Comparison of ENCODE assay signal across 13 mouse cellular contexts in the genomic region with DNA sequence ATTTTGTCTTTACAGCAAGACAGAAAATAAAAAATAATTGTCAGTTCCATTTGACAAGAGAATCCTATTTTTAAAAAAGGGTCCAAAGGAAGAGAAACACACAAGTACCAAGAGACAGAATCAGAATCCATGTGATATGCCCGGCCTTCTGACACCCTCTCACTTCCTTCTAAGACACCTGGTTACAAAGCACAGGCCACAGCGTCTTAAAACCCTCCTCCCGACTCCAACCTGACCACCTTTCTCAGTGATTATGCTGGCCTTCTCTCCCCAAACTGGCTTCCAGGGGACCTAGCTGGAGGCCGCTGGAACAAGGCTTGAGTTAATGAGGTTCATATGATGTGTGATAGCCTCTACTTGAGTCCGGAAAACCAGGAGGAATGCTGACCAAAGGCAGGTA. TPM values are rescaled to one million over a fixed set of nuclear protein-coding genes. Genes with fewer than 3 reads are reported as not detected.
DNase-seq lines count a peak whose midpoint lies in the region; ATAC-seq and TF ChIP-seq lines count a peak whose summit lies in the region.
"Had no signal": no experiment of that assay in that cellular context is flagged by ENCODE, and none has a peak within 500 bp of the region (broad histone marks: within the 10 kb centered on the region; RNA-seq: fewer than 3 reads in every experiment).

No protein-coding gene starts in this region.

- H3K9ac ChIP-seq in liver, adult 2 months (ENCODE audit: low read depth, low read length), result no peak overlapping the region
- H3K9ac ChIP-seq in liver, embryonic 12.5 days, result 0 out of 2 replicates have a peak overlapping the region, but pooled peaks have one; percentile 2

- no peak for ATAC-seq in liver, embryonic 12.5 days

- H3K4me1 ChIP-seq in liver, adult 2 months (ENCODE audit: control insufficient read depth, insufficient read depth, low read length), result peaks cover 34% of the 10 kb centered on the region
- peaks cover 14% of the 10 kb centered on the region for H3K4me1 ChIP-seq in bone marrow, adult 2 months (ENCODE audit: control insufficient read depth, insufficient read depth, low read length)
- peaks cover 69% of the 10 kb centered on the region for H3K4me1 ChIP-seq in liver, embryonic 12.5 days
- peaks cover 40% of the 10 kb centered on the region; the same call in 1 of the 2 replicates for H3K4me1 ChIP-seq in small intestine, adult 2 months (ENCODE audit: control insufficient read depth, insufficient read depth, insufficient read length, low read length)

- DNase-seq in liver, adult 2 months (ENCODE audit: extremely low read depth, low read depth, low spot score), result no peak
- DNase-seq in liver (no peak), MN1 (ENCODE audit: low spot score) (no peak)
- DNase-seq in right cerebral cortex, postnatal 4 days, result no peak
- DNase-seq in left cerebral cortex, postnatal 14 days (ENCODE audit: low spot score in 2 of 2), result no peak
- DNase-seq: adrenal gland, postnatal 25 days; cerebellum, adult 18-20 months had no signal

- peak overlapping the region; percentile 28; the same call in 1 of the 2 replicates for H3K27ac ChIP-seq in liver, adult 2 months (replicated peaks; ENCODE audit: insufficient read depth, low read depth, low read length)
- peak overlapping the region; percentile 92 for H3K27ac ChIP-seq in bone marrow, adult 2 months (ENCODE audit: control insufficient read depth, insufficient read depth, low read depth, low read length, poor library complexity)
- peak overlapping the region; percentile 79 for H3K27ac ChIP-seq in liver, embryonic 12.5 days
- peak overlapping the region; percentile 93 for H3K27ac ChIP-seq in small intestine, adult 2 months (ENCODE audit: insufficient read depth, low read depth, low read length)
- H3K27ac ChIP-seq: hindbrain, embryonic 14.5 days had no signal

- H3K79me2 ChIP-seq in liver, adult 2 months (ENCODE audit: control insufficient read depth, insufficient read depth, low read length), result peaks cover 47% of the 10 kb centered on the region

- peak overlapping the region; percentile 90 for H3K4me2 ChIP-seq in liver, embryonic 12.5 days
- H3K4me2 ChIP-seq: hindbrain, embryonic 14.5 days had no signal

- no peak for TF ChIP-seq POLR2A in liver, adult 2 months (IDR thresholded peaks at IDR 0.05; ENCODE audit: extremely low read depth, insufficient read depth, low read length)
- no peak for TF ChIP-seq POLR2A in bone marrow, adult 2 months (IDR thresholded peaks at IDR 0.05; ENCODE audit: borderline replicate concordance, control insufficient read depth, low read depth, low read length)
- TF ChIP-seq POLR2A in small intestine, adult 2 months (IDR thresholded peaks at IDR 0.05; ENCODE audit: low read depth, low read length), result no peak

- H3K27me3 ChIP-seq in liver, adult 2 months (ENCODE audit: control insufficient read depth, insufficient read depth, low read length), result no peaks in the 10 kb centered on the region
- H3K27me3 ChIP-seq in liver, embryonic 12.5 days (replicated peaks), result no peaks in the 10 kb centered on the region
- H3K27me3 ChIP-seq in small intestine, adult 2 months (ENCODE audit: control insufficient read depth, insufficient read depth, low read length), result no peaks in the 10 kb centered on the region

- TF ChIP-seq CTCF in liver, adult 2 months (IDR thresholded peaks at IDR 0.05; ENCODE audit: low read depth, low read length), result no peak
- no peak for TF ChIP-seq CTCF in bone marrow, adult 2 months (IDR thresholded peaks at IDR 0.05; ENCODE audit: control insufficient read depth, insufficient read depth, low read length)
- no peak for TF ChIP-seq CTCF in small intestine, adult 2 months (IDR thresholded peaks at IDR 0.05; ENCODE audit: extremely low read depth, insufficient read length, insufficient replicate concordance, low read depth, low read length)

- intact Hi-C loops in left cerebral cortex, postnatal 14 days (cut with DNase I), result no loop called here

- no peaks in the 10 kb centered on the region for H3K9me3 ChIP-seq in liver, embryonic 12.5 days (replicated peaks)

- H3K4me3 ChIP-seq in liver, adult 2 months (ENCODE audit: insufficient read depth, low read depth, low read length), result no peak overlapping the region
- peak overlapping the region; percentile 21 for H3K4me3 ChIP-seq in bone marrow, adult 2 months (replicated peaks; ENCODE audit: control insufficient read depth, low read depth, low read length)
- no peak overlapping the region for H3K4me3 ChIP-seq in liver, embryonic 12.5 days
- 0 out of 2 replicates have a peak overlapping the region, but pooled peaks have one; percentile 14 for H3K4me3 ChIP-seq in small intestine, adult 2 months (ENCODE audit: low read depth, low read length)

- WGBS in liver, adult 2 months, result 79% methylated on average over 5 of the region's 5 CpGs
- 6% methylated on average over 5 of the region's 5 CpGs for WGBS in bone marrow, adult 2 months
- 36% methylated on average over 5 of the region's 5 CpGs for WGBS in liver, embryonic 12.5 days (ENCODE audit: insufficient replicate concordance)
- 45% methylated on average over 5 of the region's 5 CpGs for WGBS in small intestine, adult 2 months

- no peaks in the 10 kb centered on the region for H3K36me3 ChIP-seq in liver, adult 2 months (ENCODE audit: control insufficient read depth, insufficient read depth, low read length)
- H3K36me3 ChIP-seq in liver, embryonic 12.5 days, result peaks cover 40% of the 10 kb centered on the region
- H3K36me3 ChIP-seq in small intestine, adult 2 months (ENCODE audit: control insufficient read depth, insufficient read depth, low read length), result peaks cover 14% of the 10 kb centered on the region

RNA-seq across cellular contexts. Expression of a gene that starts 5.5 kb away (rescaled TPM):
- 47.6 and 54.2 TPM in 2 replicates for total RNA-seq in liver, adult 2 months (2014; rRNA removed)
- polyA plus RNA-seq in liver, adult 2 months (2012; rRNA removed), result 77.5 and 79.2 TPM in 2 replicates
- 53.3 and 89.0 TPM in 2 replicates for polyA plus RNA-seq in bone marrow, adult 2 months (2011; ENCODE audit: insufficient read depth, insufficient read length, low replicate concordance, missing spikeins)
- polyA plus RNA-seq in liver, embryonic 12.5 days (2016; fragmentation: Nextera tagmentation; extraction: Ambion mirVana), result 12.0 and 12.7 TPM in 2 replicates
- 69.9 and 142 TPM in 2 replicates for polyA plus RNA-seq in small intestine, adult 2 months (2012; rRNA removed)
- total RNA-seq in left cerebral cortex, postnatal 14 days (2021), result 100 to 1,000 TPM; 132 to 135 TPM

RNA-seq across cellular contexts. Expression of a gene that starts 22.1 kb away (rescaled TPM):
- total RNA-seq in liver, adult 2 months (2014; rRNA removed), result 39.5 and 55.7 TPM in 2 replicates
- 404 and 475 TPM in 2 replicates for polyA plus RNA-seq in liver, adult 2 months (2012; rRNA removed)
- polyA plus RNA-seq in bone marrow, adult 2 months (2011; ENCODE audit: insufficient read depth, insufficient read length, low replicate concordance, missing spikeins), result 36.2 and 42.5 TPM in 2 replicates
- 25.7 and 26.1 TPM in 2 replicates for polyA plus RNA-seq in liver, embryonic 12.5 days (2016; fragmentation: Nextera tagmentation; extraction: Ambion mirVana)
- 65.5 and 261 TPM in 2 replicates for polyA plus RNA-seq in small intestine, adult 2 months (2012; rRNA removed)
- 10 to 100 TPM; 10.8 to 10.9 TPM for total RNA-seq in left cerebral cortex, postnatal 14 days (2021)

RNA-seq across cellular contexts. Expression of a gene that starts 31.5 kb away (rescaled TPM):
- total RNA-seq in liver, adult 2 months (2014; rRNA removed), result 18.2 and 25.5 TPM in 2 replicates
- 27.3 and 30.6 TPM in 2 replicates for polyA plus RNA-seq in liver, adult 2 months (2012; rRNA removed)
- 11.7 and 19.8 TPM in 2 replicates for polyA plus RNA-seq in bone marrow, adult 2 months (2011; ENCODE audit: insufficient read depth, insufficient read length, low replicate concordance, missing spikeins)
- 90.8 and 95.6 TPM in 2 replicates for polyA plus RNA-seq in liver, embryonic 12.5 days (2016; fragmentation: Nextera tagmentation; extraction: Ambion mirVana)
- 23.4 and 29.0 TPM in 2 replicates for polyA plus RNA-seq in small intestine, adult 2 months (2012; rRNA removed)
- total RNA-seq in left cerebral cortex, postnatal 14 days (2021), result 100 to 1,000 TPM; 102 to 108 TPM

RNA-seq across cellular contexts. Expression of a gene that starts 37.1 kb away (rescaled TPM):
- 0.07 and 0.09 TPM in 2 replicates for total RNA-seq in liver, adult 2 months (2014; rRNA removed)
- polyA plus RNA-seq in liver, adult 2 months (2012; rRNA removed), result 0.27 and 0.40 TPM in 2 replicates
- polyA plus RNA-seq in bone marrow, adult 2 months (2011; ENCODE audit: insufficient read depth, insufficient read length, low replicate concordance, missing spikeins), result 3.7 TPM in 1 of 2 replicates, not detected in the other
- polyA plus RNA-seq in liver, embryonic 12.5 days (2016; fragmentation: Nextera tagmentation; extraction: Ambion mirVana), result 0.19 and 0.29 TPM in 2 replicates
- 1.6 and 1.9 TPM in 2 replicates for polyA plus RNA-seq in small intestine, adult 2 months (2012; rRNA removed)
- total RNA-seq in left cerebral cortex, postnatal 14 days (2021), result 100 to 1,000 TPM; 330 to 331 TPM
- total RNA-seq: monocyte, adult 5-6 weeks had no signal

RNA-seq across cellular contexts. Expression of a gene that starts 49.5 kb away (rescaled TPM):
- total RNA-seq in liver, adult 2 months (2014; rRNA removed), result 0.18 TPM in 1 of 2 replicates, not detected in the other
- not detected in 2 replicates for polyA plus RNA-seq in liver, adult 2 months (2012; rRNA removed)
- polyA plus RNA-seq in bone marrow, adult 2 months (2011; ENCODE audit: insufficient read depth, insufficient read length, low replicate concordance, missing spikeins), result not detected in 2 replicates
- polyA plus RNA-seq in liver, embryonic 12.5 days (2016; fragmentation: Nextera tagmentation; extraction: Ambion mirVana), result not detected in 2 replicates
- polyA plus RNA-seq in small intestine, adult 2 months (2012; rRNA removed), result 52.0 and 151 TPM in 2 replicates
- under 1 TPM; 0.57 to 0.93 TPM for total RNA-seq in left cerebral cortex, postnatal 14 days (2021)
- total RNA-seq: adrenal gland, postnatal 25 days; monocyte, adult 5-6 weeks had no signal
- polyA plus RNA-seq: stomach, embryonic 14.5 days had no signal

Comparison
In these comparisons a context has a peak if more than half of its experiments do, and no peak if none do; other contexts are left out.
1. H3K27ac ChIP-seq: peak in every context shown above with its lines; median percentile 93 in small intestine, adult 2 months; 92 in bone marrow, adult 2 months; 79 in liver, embryonic 12.5 days; 28 in liver, adult 2 months.
2. H3K4me3 ChIP-seq: peak in bone marrow, adult 2 months (single experiment) and small intestine, adult 2 months (single experiment); none in liver, adult 2 months (single experiment) and liver, embryonic 12.5 days (single experiment).